29 mouse cellular contexts compared by ENCODE assay signal in the genomic region with DNA sequence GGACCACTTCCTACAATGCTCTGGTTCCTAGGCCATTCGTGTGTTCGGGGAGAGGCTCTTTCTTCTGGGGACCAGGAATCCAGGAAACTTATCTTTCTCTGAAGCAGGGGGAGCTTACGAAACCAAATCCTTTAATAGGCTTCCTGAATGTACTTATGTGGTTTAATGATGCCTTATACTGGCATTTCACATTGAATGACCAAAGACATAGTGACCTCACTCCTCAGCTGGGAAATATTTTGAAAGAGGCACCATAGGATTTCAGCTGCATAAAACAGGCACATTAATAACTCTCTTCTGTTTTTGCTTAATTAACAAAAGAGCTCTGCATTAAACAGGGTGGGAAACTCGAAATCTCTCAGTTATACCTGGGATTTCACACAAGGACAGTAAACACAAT. TPM values are rescaled to one million over a fixed set of nuclear protein-coding genes. Genes with fewer than 3 reads are reported as not detected.
DNase-seq lines count a peak whose midpoint lies in the region; ATAC-seq and TF ChIP-seq lines count a peak whose summit lies in the region.
"Had no signal": no experiment of that assay in that cellular context is flagged by ENCODE, and none has a peak within 500 bp of the region (broad histone marks: within the 10 kb centered on the region; RNA-seq: fewer than 3 reads in every experiment).

No protein-coding gene starts in this region.

- peak overlapping the region; percentile 56 for H3K27ac ChIP-seq in heart, embryonic 15.5 days
- H3K27ac ChIP-seq in layer of hippocampus, adult 2 months: peak overlapping the region; percentile 82
- no peak overlapping the region for H3K27ac ChIP-seq in lung, postnatal 0 days (ENCODE audit: low read length)
- no peak overlapping the region for H3K27ac ChIP-seq in forebrain, embryonic 12.5 days
- H3K27ac ChIP-seq: embryonic facial prominence, embryonic 12.5 days; embryonic facial prominence, embryonic 15.5 days; forebrain, embryonic 13.5 days; heart, adult 2 months; hindbrain, embryonic 14.5 days had no signal

- no peak overlapping the region for H3K4me3 ChIP-seq in heart, embryonic 15.5 days
- H3K4me3 ChIP-seq in layer of hippocampus, adult 2 months: no peak overlapping the region
- H3K4me3 ChIP-seq in lung, postnatal 0 days (ENCODE audit: low read depth, low read length): no peak overlapping the region
- no peak overlapping the region for H3K4me3 ChIP-seq in lung, adult 2 months (replicated peaks; ENCODE audit: extremely low read depth, low read depth, low read length)
- H3K4me3 ChIP-seq in forebrain, embryonic 12.5 days (replicated peaks): no peak overlapping the region
- H3K4me3 ChIP-seq: embryonic facial prominence, embryonic 12.5 days; embryonic facial prominence, embryonic 15.5 days; forebrain, embryonic 13.5 days; heart, adult 2 months had no signal

- H3K9ac ChIP-seq in heart, embryonic 15.5 days: no peak overlapping the region
- no peak overlapping the region for H3K9ac ChIP-seq in lung, postnatal 0 days (replicated peaks; ENCODE audit: low read depth)
- no peak overlapping the region for H3K9ac ChIP-seq in forebrain, embryonic 12.5 days
- H3K9ac ChIP-seq: embryonic facial prominence, embryonic 12.5 days; embryonic facial prominence, embryonic 15.5 days; forebrain, embryonic 13.5 days; hindbrain, embryonic 14.5 days had no signal

- H3K4me2 ChIP-seq in heart, embryonic 15.5 days: no peak overlapping the region
- no peak overlapping the region for H3K4me2 ChIP-seq in lung, postnatal 0 days (replicated peaks; ENCODE audit: low read depth, low read length)
- H3K4me2 ChIP-seq in forebrain, embryonic 12.5 days: no peak overlapping the region
- H3K4me2 ChIP-seq: embryonic facial prominence, embryonic 12.5 days; embryonic facial prominence, embryonic 15.5 days; forebrain, embryonic 13.5 days; heart, embryonic 11.5 days; hindbrain, embryonic 14.5 days had no signal

- H3K9me3 ChIP-seq in heart, embryonic 15.5 days (replicated peaks): no peaks in the 10 kb centered on the region
- H3K9me3 ChIP-seq in lung, postnatal 0 days (ENCODE audit: low read length): no peaks in the 10 kb centered on the region
- H3K9me3 ChIP-seq in forebrain, embryonic 12.5 days: no peaks in the 10 kb centered on the region
- H3K9me3 ChIP-seq: embryonic facial prominence, embryonic 12.5 days; embryonic facial prominence, embryonic 15.5 days; forebrain, embryonic 13.5 days; G1E had no signal

- no peak for TF ChIP-seq POLR2A in lung, adult 2 months (IDR thresholded peaks at IDR 0.05; ENCODE audit: borderline replicate concordance, extremely low read depth, low read depth, low read length)

- no peaks in the 10 kb centered on the region for H3K27me3 ChIP-seq in heart, embryonic 15.5 days
- H3K27me3 ChIP-seq in lung, postnatal 0 days (replicated peaks; ENCODE audit: insufficient read depth, low read length): no peaks in the 10 kb centered on the region
- H3K27me3 ChIP-seq in forebrain, embryonic 12.5 days: no peaks in the 10 kb centered on the region
- H3K27me3 ChIP-seq: CH12.LX; embryonic facial prominence, embryonic 12.5 days; embryonic facial prominence, embryonic 15.5 days; forebrain, embryonic 13.5 days had no signal

- intact Hi-C loops in heart, postnatal 36 days (cut with DNase I): no loop called here

- DNase-seq in heart, postnatal 36 days: no peak
- no peak for DNase-seq in layer of hippocampus, adult 2 months (ENCODE audit: low spot score in 2 of 2)
- DNase-seq in layer of hippocampus, postnatal 36 days: no peak
- DNase-seq in lung, postnatal 0 days (ENCODE audit: low spot score): peak; percentile 19
- no peak for DNase-seq in lung, adult 2 months
- no peak for DNase-seq in adrenal gland, postnatal 36 days
- DNase-seq: adrenal gland, adult 8-10 months; adrenal gland, postnatal 25 days; B cell, adult 2 months; cerebellum, adult 18-20 months; cerebellum, adult 9-11 months; cerebellum, postnatal 25 days; gastrocnemius, postnatal 10 days; gastrocnemius, postnatal 36 days; heart, adult 2 months had no signal

- no peak for ATAC-seq in heart, embryonic 15.5 days (replicated peaks; ENCODE audit: insufficient number of reproducible peaks, insufficient read depth, low FRiP score, low read depth)
- peak; percentile 23; the same call in 1 of the 2 replicates for ATAC-seq in lung, postnatal 0 days
- no peak for ATAC-seq in forebrain, embryonic 12.5 days (ENCODE audit: low FRiP score)
- ATAC-seq: activated CD4-positive, CD25-positive, alpha-beta regulatory T cell, adult 4 months; forebrain, embryonic 13.5 days; forebrain, embryonic 16.5 days; hindbrain, postnatal 0 days; inflammation-experienced regulatory T-cells, adult 6 months; intestine, embryonic 16.5 days had no signal

- no peak for TF ChIP-seq EP300 in lung, postnatal 0 days (IDR thresholded peaks at IDR 0.05)

- 71% methylated on average over 4 of the region's 4 CpGs for WGBS in heart, embryonic 15.5 days
- WGBS in lung, postnatal 0 days: 57% methylated on average over 4 of the region's 4 CpGs
- 50% methylated on average over 4 of the region's 4 CpGs for WGBS in lung, adult 2 months
- 56% methylated on average over 4 of the region's 4 CpGs for WGBS in forebrain, embryonic 12.5 days

- 0 out of 2 replicates have a peak, but pooled peaks cover 3% of the 10 kb centered on the region for H3K4me1 ChIP-seq in heart, embryonic 15.5 days (replicated peaks)
- H3K4me1 ChIP-seq in lung, postnatal 0 days (ENCODE audit: insufficient read depth, low read depth, low read length): no peaks in the 10 kb centered on the region
- peaks cover 10% of the 10 kb centered on the region; the same call in 1 of the 2 replicates for H3K4me1 ChIP-seq in lung, adult 2 months (ENCODE audit: control insufficient read depth, insufficient read depth, low read length)
- no peaks in the 10 kb centered on the region for H3K4me1 ChIP-seq in forebrain, embryonic 12.5 days
- H3K4me1 ChIP-seq: embryonic facial prominence, embryonic 12.5 days; embryonic facial prominence, embryonic 15.5 days; forebrain, embryonic 13.5 days had no signal

- TF ChIP-seq CTCF in layer of hippocampus, adult 2 months (conservative IDR thresholded peaks at IDR 0.05): no peak
- no peak for TF ChIP-seq CTCF in lung, postnatal 0 days (IDR thresholded peaks at IDR 0.05)
- TF ChIP-seq CTCF in lung, adult 2 months (IDR thresholded peaks at IDR 0.05; ENCODE audit: insufficient read depth, low read length): no peak

- H3K36me3 ChIP-seq in heart, embryonic 15.5 days: peaks cover 39% of the 10 kb centered on the region; the same call in 1 of the 2 replicates
- peaks cover 17% of the 10 kb centered on the region; the same call in 1 of the 2 replicates for H3K36me3 ChIP-seq in lung, postnatal 0 days (ENCODE audit: insufficient read depth, low read length)
- peaks cover 52% of the 10 kb centered on the region for H3K36me3 ChIP-seq in forebrain, embryonic 12.5 days (replicated peaks)

RNA-seq across cellular contexts. Expression of a gene that starts 57.6 kb away (rescaled TPM):
- 4.9 and 5.7 TPM in 2 replicates for polyA plus RNA-seq in heart, embryonic 15.5 days (2015; fragmentation: Nextera tagmentation; extraction: Ambion mirVana)
- total RNA-seq in heart, postnatal 36 days (2021): 10 to 100 TPM; 25.5 TPM
- total RNA-seq in layer of hippocampus, adult 2 months (2021): 10 to 100 TPM; 16.7 to 18.2 TPM
- 10 to 100 TPM; 16.6 to 19.3 TPM for total RNA-seq in layer of hippocampus, postnatal 36 days (2021)
- polyA plus RNA-seq in lung, postnatal 0 days (2015; fragmentation: Nextera tagmentation; extraction: Ambion mirVana): 10.7 and 12.2 TPM in 2 replicates
- polyA plus RNA-seq in lung, adult 2 months (2012; rRNA removed): 24.5 and 37.4 TPM in 2 replicates
- 10 to 100 TPM; 47.0 to 57.7 TPM for total RNA-seq in adrenal gland, postnatal 36 days (2021)
- polyA plus RNA-seq in forebrain, embryonic 12.5 days (2016; fragmentation: Nextera tagmentation; extraction: Ambion mirVana): 6.3 and 8.0 TPM in 2 replicates

Comparison
In these comparisons a context has a peak if more than half of its experiments do, and no peak if none do; other contexts are left out.
1. H3K27ac ChIP-seq: peak in heart, embryonic 15.5 days (single experiment) and layer of hippocampus, adult 2 months (single experiment); none in lung, postnatal 0 days (single experiment) and forebrain, embryonic 12.5 days (single experiment).